Mouse (Mus musculus) myocyte (in vitro differentiated cells): ENCODE results near the gene Vegfb. TPM values are rescaled to one million over a fixed set of nuclear protein-coding genes. Genes with fewer than 3 reads are reported as not detected.

Experiments
- H3K27me3 ChIP-seq: one replicate; pipeline ENCODE4 v1.6.1; 2011; ENCODE audit not compliant: control insufficient read depth, insufficient read depth, insufficient read length
- H3K36me3 ChIP-seq: one replicate; pipeline ENCODE4 v1.6.1; 2011; ENCODE audit not compliant: control insufficient read depth, insufficient read depth
- H3K4me2 ChIP-seq: one replicate; pipeline ENCODE4 v1.6.1; 2011; ENCODE audit warnings: low read depth, control low read depth
- H3K4me3 ChIP-seq: one replicate; pipeline ENCODE4 v1.5.1; 2011; ENCODE audit warnings: mild to moderate bottlenecking, control low read depth, moderate library complexity
- H3K79me2 ChIP-seq: one replicate; pipeline ENCODE4 v1.6.1; 2011; ENCODE audit not compliant: control insufficient read depth, insufficient read depth
- H3ac ChIP-seq: one replicate; pipeline ENCODE4 v1.6.1; 2011; ENCODE audit not compliant: control insufficient read depth, insufficient read length
- CEBPB ChIP-seq: IDR thresholded peaks from 2 replicates; pipeline ENCODE4 v1.6.1; 2011; ENCODE audit warnings: mild to moderate bottlenecking, moderate library complexity; ENCODE audit not compliant: poor library complexity, insufficient read depth, severe bottlenecking
- E2F4 ChIP-seq: IDR thresholded peaks from one replicate; pipeline ENCODE4 v1.6.1; 2011; ENCODE audit warnings: mild to moderate bottlenecking, control low read depth, moderate library complexity; ENCODE audit not compliant: insufficient read depth
- MAX ChIP-seq: IDR thresholded peaks from one replicate; pipeline ENCODE4 v1.6.1; 2011; ENCODE audit warnings: low read depth, mild to moderate bottlenecking, control low read depth
- MYOD1 ChIP-seq, 3 experiments: IDR thresholded peaks; one replicate each; pipeline ENCODE4 v1.6.1; 2011; ENCODE audit warnings: control low read depth in 2 of 3, low read depth in 2 of 3, mild to moderate bottlenecking in 2 of 3, moderate library complexity in 1 of 3; ENCODE audit not compliant: insufficient read length in 2 of 3, control insufficient read depth in 1 of 3
- MYOG ChIP-seq, 3 experiments: IDR thresholded peaks; one replicate each; pipeline ENCODE4 v1.6.1; 2011; ENCODE audit warnings: control low read depth in 2 of 3, low read depth in 2 of 3, mild to moderate bottlenecking in 2 of 3; ENCODE audit not compliant: insufficient read length in 2 of 3, control insufficient read depth in 1 of 3, insufficient read depth in 1 of 3
- POLR2A ChIP-seq: IDR thresholded peaks from one replicate; pipeline ENCODE4 v1.6.1; 2011; ENCODE audit warnings: low read depth, mild to moderate bottlenecking, control low read depth, moderate library complexity; ENCODE audit not compliant: insufficient read length
- POLR2AphosphoS2 ChIP-seq: IDR thresholded peaks from one replicate; pipeline ENCODE4 v1.6.1; 2011; ENCODE audit warnings: low read depth, control low read depth; ENCODE audit not compliant: insufficient read length
- REST ChIP-seq: IDR thresholded peaks from one replicate; pipeline ENCODE4 v1.6.1; 2011; ENCODE audit warnings: mild to moderate bottlenecking, control low read depth, moderate library complexity; ENCODE audit not compliant: insufficient read depth, insufficient read length
- SRF ChIP-seq: IDR thresholded peaks from one replicate; pipeline ENCODE4 v1.6.1; 2011; ENCODE audit warnings: low read depth; ENCODE audit not compliant: control insufficient read depth, insufficient read length
- TCF12 ChIP-seq: IDR thresholded peaks from one replicate; pipeline ENCODE4 v1.6.1; 2011; ENCODE audit warnings: mild to moderate bottlenecking, control low read depth; ENCODE audit not compliant: poor library complexity, insufficient read depth, severe bottlenecking
- TCF3 ChIP-seq: IDR thresholded peaks from one replicate; pipeline ENCODE4 v1.6.1; 2011; ENCODE audit warnings: low read depth, control low read depth; ENCODE audit not compliant: insufficient read length
- USF1 ChIP-seq: IDR thresholded peaks from one replicate; pipeline ENCODE4 v1.6.1; 2011; ENCODE audit warnings: low read depth, mild to moderate bottlenecking, control low read depth, moderate library complexity
- polyA plus RNA-seq: library from polyadenylated mRNA; unstranded; fragments of >200 nt; fragmentation: generic; extraction: Trizol; gene quantifications from one replicate; pipeline ENCODE4 v1.2.1, GENCODE M21; 2012; ENCODE audit warnings: missing spikeins

The Vegfb gene
- 49.2 TPM for polyA plus RNA-seq

- no peaks in the 10 kb centered on the region for H3K27me3 ChIP-seq
- peak within 1 kb of the TSS; percentile 74 for H3ac ChIP-seq
- H3K4me2 ChIP-seq: peak within 1 kb of the TSS; percentile 90
- no peaks in the 10 kb centered on the region for H3K79me2 ChIP-seq
- peak within 1 kb of the TSS; percentile 54 for H3K4me3 ChIP-seq
- H3K36me3 ChIP-seq: peaks cover 8% of the 10 kb centered on the region
- TF ChIP-seq REST (no peak), POLR2AphosphoS2 (peak; percentile 84), POLR2A (peak; percentile 69), MYOG (IDR thresholded peaks at IDR 0.05; ENCODE audit: control insufficient read depth in 1 of 3, insufficient read depth in 1 of 3, insufficient read length in 2 of 3, low read depth in 2 of 3) (peak in 1 of 3 experiments; percentile 4)
Observed at GRCm38 (mm10) chr19:6987061-6987903, at the start of gene Vegfb. Gene Vegfb, minus strand, starts transcription at chr19:6987651.

GRCm38 (mm10) chr19:7034006-7034405, 46.6 kb upstream of the Vegfb start:
- no peaks in the 10 kb centered on the region for H3K27me3 ChIP-seq
- no peak overlapping the region for H3K4me2 ChIP-seq
- peaks cover 61% of the 10 kb centered on the region for H3K36me3 ChIP-seq
- TF ChIP-seq TCF12 (no peak), CEBPB (no peak), REST (no peak), POLR2A (no peak), E2F4 (no peak), TCF3 (no peak), USF1 (no peak), MYOG (IDR thresholded peaks at IDR 0.05; ENCODE audit: control insufficient read depth in 1 of 3, insufficient read depth in 1 of 3, insufficient read length in 2 of 3, low read depth in 2 of 3) (no peak), MAX (no peak), SRF (no peak), POLR2AphosphoS2 (no peak), MYOD1 (IDR thresholded peaks at IDR 0.05; ENCODE audit: control insufficient read depth in 1 of 3, insufficient read length in 2 of 3, low read depth in 2 of 3) (no peak)
- no peak overlapping the region for H3K4me3 ChIP-seq
- H3ac ChIP-seq: no peak overlapping the region
- peaks cover 41% of the 10 kb centered on the region for H3K79me2 ChIP-seq

- Histone ChIP-seq H3ac (no peak overlapping the region), H3K36me3 (peaks cover 77% of the 10 kb centered on the region), H3K27me3 (no peaks in the 10 kb centered on the region), H3K4me3 (no peak overlapping the region), H3K4me2 (no peak overlapping the region), H3K79me2 (peaks cover 4% of the 10 kb centered on the region)
- TF ChIP-seq SRF (no peak), REST (no peak), TCF3 (no peak), E2F4 (no peak)
Observed at GRCm38 (mm10) chr19:7029531-7029930, 42.1 kb upstream of the Vegfb start.

- Histone ChIP-seq H3K36me3 (peaks cover 48% of the 10 kb centered on the region), H3K4me2 (no peak overlapping the region), H3ac (no peak overlapping the region), H3K4me3 (no peak overlapping the region), H3K79me2 (no peaks in the 10 kb centered on the region), H3K27me3 (no peaks in the 10 kb centered on the region)
- TF ChIP-seq CEBPB: no peak
- TF ChIP-seq REST: no peak
- no peak for TF ChIP-seq MAX
- TF ChIP-seq SRF: no peak
- TF ChIP-seq E2F4: no peak
- no peak for TF ChIP-seq POLR2AphosphoS2
- TF ChIP-seq TCF12: no peak
- no peak for TF ChIP-seq USF1
- no peak for TF ChIP-seq MYOG (IDR thresholded peaks at IDR 0.05; ENCODE audit: control insufficient read depth in 1 of 3, insufficient read depth in 1 of 3, insufficient read length in 2 of 3, low read depth in 2 of 3)
- no peak for TF ChIP-seq MYOD1 (IDR thresholded peaks at IDR 0.05; ENCODE audit: control insufficient read depth in 1 of 3, insufficient read length in 2 of 3, low read depth in 2 of 3)
- TF ChIP-seq POLR2A: no peak
- TF ChIP-seq TCF3: no peak
Observed at GRCm38 (mm10) chr19:7020224-7020641, 32.8 kb upstream of the Vegfb start.

- TF ChIP-seq POLR2AphosphoS2: peak; percentile 60
- no peak for TF ChIP-seq E2F4
- Histone ChIP-seq H3K4me2 (no peak within 1 kb of the TSS), H3ac (no peak within 1 kb of the TSS), H3K4me3 (no peak within 1 kb of the TSS), H3K27me3 (no peaks in the 10 kb centered on the region), H3K79me2 (no peaks in the 10 kb centered on the region), H3K36me3 (peaks cover 41% of the 10 kb centered on the region)
Observed at GRCm38 (mm10) chr19:7019191-7019590, 31.7 kb upstream of the Vegfb start, which contains the start of gene Fermt3. Gene Fermt3, minus strand, starts transcription at chr19:7019469.
